Mouse (Mus musculus) embryonic fibroblast, embryonic 13.5 days (primary cell): ENCODE results near the gene Prpf8. TPM values are rescaled to one million over a fixed set of nuclear protein-coding genes. Genes with fewer than 3 reads are reported as not detected.
A peak's percentile ranks its signal among the peaks of the same experiment; 100 is the strongest.

Experiments used
- H3K27ac ChIP-seq: 2 replicates; pipeline ENCODE4 v1.5.1; 2012; ENCODE audit warnings: low read length, control low read depth, inconsistent platforms; ENCODE audit not compliant: insufficient read depth
- H3K4me1 ChIP-seq: 2 replicates; pipeline ENCODE4 v1.6.1; 2011; ENCODE audit warnings: low read length; ENCODE audit not compliant: control insufficient read depth, insufficient read depth
- H3K4me3 ChIP-seq: 2 replicates; pipeline ENCODE4 v1.5.1; 2011; ENCODE audit warnings: mild to moderate bottlenecking, control low read depth, low read length; ENCODE audit not compliant: insufficient read depth
- CTCF ChIP-seq: IDR thresholded peaks from 2 replicates; pipeline ENCODE4 v1.5.1; 2011; ENCODE audit warnings: mild to moderate bottlenecking, control low read depth, low read length, moderate library complexity, borderline replicate concordance; ENCODE audit not compliant: insufficient read depth
- POLR2A ChIP-seq: IDR thresholded peaks from 2 replicates; pipeline ENCODE4 v1.6.1; 2011; ENCODE audit warnings: low read depth, mild to moderate bottlenecking, control low read depth, low read length, moderate library complexity
- polyA plus RNA-seq: library from polyadenylated mRNA; stranded (reverse); fragments of >200 nt; gene quantifications from 2 replicates; pipeline ENCODE4 v1.2.4, GENCODE M21; 2011; ENCODE audit warnings: low read depth; ENCODE audit not compliant: missing spikeins, insufficient read length

Prpf8 gene
- polyA plus RNA-seq, 1 experiment = 132 TPM

- no peaks in the 10 kb centered on the region for H3K4me1 ChIP-seq
- TF ChIP-seq POLR2A = no peak
- no peak for TF ChIP-seq CTCF
- no peak overlapping the region for H3K27ac ChIP-seq
These were observed 51.8 kb downstream of the Prpf8 start for GRCm38 (mm10) chr11:75538184-75538969.

GRCm38 (mm10) chr11:75538970-75539299, 52.3 kb downstream of the Prpf8 start:
- Histone ChIP-seq H3K4me1 (no peaks in the 10 kb centered on the region), H3K27ac (no peak overlapping the region), H3K4me3 (no peak overlapping the region)
- no peak for TF ChIP-seq CTCF
- no peak for TF ChIP-seq POLR2A

More at GRCm38 (mm10) chr11:75538184-75538969, 51.8 kb downstream of the Prpf8 start:
- H3K4me3 ChIP-seq = no peak overlapping the region

- H3K4me1 ChIP-seq = no peaks in the 10 kb centered on the region
- no peak overlapping the region for H3K4me3 ChIP-seq
- H3K27ac ChIP-seq = no peak overlapping the region
- TF ChIP-seq POLR2A (no peak), CTCF (no peak)
These were observed 53.6 kb downstream of the Prpf8 start for GRCm38 (mm10) chr11:75540209-75540608.

- no peak overlapping the region for H3K27ac ChIP-seq
- H3K4me3 ChIP-seq = no peak overlapping the region
- H3K4me1 ChIP-seq = no peaks in the 10 kb centered on the region
- no peak for TF ChIP-seq POLR2A
- no peak for TF ChIP-seq CTCF
These were observed 54.3 kb downstream of the Prpf8 start for GRCm38 (mm10) chr11:75540710-75541581.

- Histone ChIP-seq H3K4me1 (no peaks in the 10 kb centered on the region), H3K4me3 (no peak overlapping the region), H3K27ac (no peak overlapping the region)
- TF ChIP-seq CTCF (no peak), POLR2A (no peak)
These were observed 58.1 kb downstream of the Prpf8 start for GRCm38 (mm10) chr11:75544713-75545112.

GRCm38 (mm10) chr11:75546057-75546456, 59.4 kb downstream of the Prpf8 start:
- no peak overlapping the region for H3K27ac ChIP-seq
- no peak for TF ChIP-seq CTCF
- TF ChIP-seq POLR2A = no peak
- 0 out of 2 replicates have a peak, but pooled peaks cover 5% of the 10 kb centered on the region for H3K4me1 ChIP-seq
- H3K4me3 ChIP-seq = no peak overlapping the region

- H3K4me1 ChIP-seq = peaks cover 24% of the 10 kb centered on the region
- no peak overlapping the region for H3K27ac ChIP-seq
- no peak overlapping the region for H3K4me3 ChIP-seq
- TF ChIP-seq CTCF (no peak), POLR2A (no peak)
These were observed 63.1 kb downstream of the Prpf8 start for GRCm38 (mm10) chr11:75549658-75550111.

- Histone ChIP-seq H3K27ac (no peak overlapping the region), H3K4me3 (no peak overlapping the region), H3K4me1 (peaks cover 24% of the 10 kb centered on the region)
- TF ChIP-seq POLR2A (no peak), CTCF (no peak)
These were observed 63.8 kb downstream of the Prpf8 start for GRCm38 (mm10) chr11:75550200-75550946.

- no peak for TF ChIP-seq POLR2A
- no peak for TF ChIP-seq CTCF
- H3K4me3 ChIP-seq = no peak overlapping the region
- peaks cover 24% of the 10 kb centered on the region for H3K4me1 ChIP-seq
- 0 out of 2 replicates have a peak overlapping the region, but pooled peaks have one; percentile 11 for H3K27ac ChIP-seq
These were observed 64.7 kb downstream of the Prpf8 start for GRCm38 (mm10) chr11:75551321-75551720.

- Histone ChIP-seq H3K4me1 (peaks cover 24% of the 10 kb centered on the region), H3K4me3 (no peak overlapping the region), H3K27ac (no peak overlapping the region)
- TF ChIP-seq POLR2A (0 out of 2 replicates have a peak, but pooled peaks have one; percentile 40), CTCF (no peak)
These were observed 65.4 kb downstream of the Prpf8 start for GRCm38 (mm10) chr11:75551961-75552441.
